Mouse (Mus musculus) telencephalon, adult 2 months (tissue): ENCODE measurements around the gene Olfr829.
"Not testable (repeated sequence)": the region's sequence is repeated elsewhere in the genome, so short reads cannot be mapped to it uniquely, and the experiment has no call there.

ENCODE experiments used
- DNase-seq: peaks from one replicate; pipeline ENCODE4 v3.0.0-alpha.2; 2011; ENCODE audit warnings: low read depth, low spot score

Olfr829 gene

DNA sequence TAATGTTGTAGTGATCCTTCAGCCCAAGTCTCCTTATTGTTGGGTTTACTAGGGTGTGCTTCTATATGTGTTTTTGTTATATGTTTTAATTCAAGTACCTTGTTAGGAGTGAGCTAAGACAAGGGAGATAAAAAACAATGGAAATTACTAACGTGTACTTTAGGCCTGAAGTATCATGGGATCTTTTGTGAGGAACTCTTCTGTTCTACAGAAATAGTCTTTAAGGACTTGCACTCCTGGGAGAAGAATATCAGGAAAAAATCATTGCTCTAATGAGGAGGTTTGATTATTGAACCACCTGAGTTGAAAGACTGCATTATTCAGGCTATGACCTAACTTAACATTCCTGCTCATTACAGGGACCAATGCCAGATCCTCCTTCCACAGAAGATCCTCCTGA lies at the start of gene Olfr829:
Gene Olfr829 (plus strand): TSS at position 301 of the 400 bp plus-strand sequence.
- DNase-seq: no peak

DNA sequence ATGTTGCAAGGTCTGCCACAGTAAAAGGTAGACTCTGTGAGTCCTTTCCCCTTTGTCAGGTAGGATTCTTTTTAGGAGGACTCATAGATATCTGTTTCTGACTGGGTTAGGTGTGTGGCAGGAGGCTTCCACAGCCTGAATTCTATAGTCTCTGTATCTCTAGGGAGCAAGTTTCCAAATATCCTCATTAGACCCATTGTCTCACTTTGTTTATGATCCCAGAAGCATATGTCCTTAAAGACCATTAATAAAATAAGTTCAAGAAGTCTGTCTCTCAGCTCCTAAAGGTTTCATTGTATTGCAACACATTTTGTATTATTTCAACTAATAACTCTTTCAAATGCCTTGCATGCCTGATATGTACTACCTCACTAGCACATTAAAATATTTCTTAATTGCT lies 35.3 kb upstream of the Olfr829 start, which contains the start of gene Olfr828:
Gene Olfr828 (minus strand): TSS at position 101 of the 400 bp plus-strand sequence.
- no peak for DNase-seq

DNA sequence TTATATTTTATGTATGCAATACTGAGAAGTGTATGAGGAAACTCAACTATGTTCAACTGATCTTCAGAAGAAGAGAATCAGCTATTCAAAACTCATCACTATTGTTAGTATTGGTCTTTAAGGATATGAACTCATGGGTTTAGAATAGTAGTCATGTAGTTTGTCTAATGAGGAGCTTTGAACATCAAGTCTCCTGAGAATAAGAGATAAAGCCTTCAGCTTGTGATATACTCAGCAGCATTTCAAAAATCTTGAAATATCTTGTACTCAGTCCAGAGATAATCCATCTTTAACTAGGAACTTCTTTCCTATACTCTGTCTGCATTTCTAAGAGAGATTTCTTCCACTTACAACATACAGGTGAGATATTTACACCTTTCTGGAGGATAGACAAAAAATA lies 19.7 kb downstream of the Olfr829 start, which contains the start of gene Olfr830:
Gene Olfr830 (plus strand): TSS at position 301 of the 400 bp plus-strand sequence.
- DNase-seq: no peak

DNA sequence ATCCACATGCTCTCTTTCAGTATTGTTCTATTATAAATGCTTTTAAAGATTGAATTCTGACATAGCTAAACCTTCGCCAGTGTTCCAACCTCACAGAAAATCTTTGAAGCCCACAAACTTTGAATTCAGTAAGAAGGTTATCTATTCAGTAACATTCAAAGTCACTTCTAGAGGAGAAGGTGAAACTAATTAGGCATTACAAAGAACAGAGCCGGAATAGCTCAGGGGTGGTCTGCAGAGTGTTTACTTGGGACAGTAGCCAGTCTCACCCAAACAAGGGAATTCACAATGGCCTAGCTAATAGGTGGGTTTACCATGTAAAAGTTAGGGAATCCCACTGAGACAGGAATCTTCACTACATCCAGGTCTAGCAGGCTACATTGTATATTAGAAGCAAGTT lies 53.0 kb downstream of the Olfr829 start:
- not testable (repeated sequence) for DNase-seq
